Mouse (Mus musculus): ENCODE data around the gene Pabpc1l.

GRCm38 (mm10) chr2:163994654-163994976 lies 30.6 kb upstream of the Pabpc1l start, which contains the start of gene Ywhab:
- no peak for TF ChIP-seq CTCF (IDR thresholded peaks at IDR 0.05; ENCODE audit: low read depth, low read length)
- TF ChIP-seq POLR2A (IDR thresholded peaks at IDR 0.05; ENCODE audit: extremely low read depth, insufficient read depth, low read length): no peak
